Mouse (Mus musculus): ENCODE results near the gene Ptpn6. TPM values are rescaled to one million over a fixed set of nuclear protein-coding genes. Genes with fewer than 3 reads are reported as not detected.

Gene Ptpn6
- polyA plus RNA-seq, 2 experiments from 2014 or later = 138 to 144 TPM

GRCm38 (mm10) chr6:124724472-124724871, 14.0 kb downstream of the Ptpn6 start:
- ATAC-seq = no peak

- ATAC-seq = peak; percentile 72
These were observed 15.0 kb downstream of the Ptpn6 start for GRCm38 (mm10) chr6:124723541-124723940.

- ATAC-seq = peak; percentile 30
These were observed 15.5 kb downstream of the Ptpn6 start for GRCm38 (mm10) chr6:124722876-124723473.

DNA sequence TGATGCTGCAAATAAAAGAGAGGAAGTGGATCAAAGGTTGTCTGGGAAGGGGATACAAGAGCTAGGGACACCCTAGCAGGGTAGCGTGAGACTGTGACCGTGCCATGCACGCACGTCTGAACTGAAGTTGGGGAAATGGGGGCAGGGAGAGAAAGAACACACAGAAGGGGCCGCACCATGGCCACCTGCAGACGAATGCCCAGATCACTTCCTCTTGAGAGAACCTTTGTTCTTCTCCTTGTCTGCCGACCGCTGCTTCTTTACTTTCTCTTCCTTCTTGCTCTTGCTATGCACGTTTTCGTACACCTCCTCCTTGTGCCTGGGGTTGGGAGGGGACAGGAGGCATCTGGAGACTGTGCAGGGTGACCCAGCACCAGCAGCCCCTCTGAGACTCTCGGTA, 17.6 kb downstream of the Ptpn6 start:
- ATAC-seq = peak; percentile 19

DNA sequence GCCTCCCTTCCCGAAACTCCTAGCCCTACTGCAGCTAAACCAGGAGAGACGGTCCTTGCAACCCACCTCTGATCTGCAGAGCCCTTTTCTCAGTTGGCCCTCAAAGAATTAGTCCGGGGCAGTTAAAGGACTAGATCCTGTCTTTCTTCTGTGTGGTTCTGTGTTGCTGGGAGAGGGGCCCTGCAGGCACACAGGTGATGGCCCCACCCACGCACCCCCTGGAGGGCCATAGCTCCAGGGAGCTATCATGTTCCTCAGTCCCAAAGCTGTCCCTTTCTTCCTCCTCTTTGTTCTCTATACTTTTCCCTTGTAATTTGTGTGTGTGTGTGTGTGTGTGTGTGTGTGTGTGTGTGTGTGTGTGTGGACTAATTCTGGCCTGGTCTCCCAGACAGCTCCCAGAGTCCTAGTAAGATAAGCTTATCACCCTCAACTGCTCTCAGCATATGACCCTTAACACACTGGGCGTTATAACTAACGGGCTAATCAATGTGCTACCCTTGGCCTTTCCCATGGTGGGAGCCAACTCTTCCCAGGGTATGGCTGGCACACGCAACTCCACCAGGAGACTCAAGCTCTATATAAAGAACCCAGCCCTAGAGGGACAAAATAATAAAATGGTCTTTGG, 19.0 kb downstream of the Ptpn6 start:
- ATAC-seq = no peak

- ATAC-seq = no peak
These were observed 19.8 kb downstream of the Ptpn6 start for GRCm38 (mm10) chr6:124718703-124719102.

DNA sequence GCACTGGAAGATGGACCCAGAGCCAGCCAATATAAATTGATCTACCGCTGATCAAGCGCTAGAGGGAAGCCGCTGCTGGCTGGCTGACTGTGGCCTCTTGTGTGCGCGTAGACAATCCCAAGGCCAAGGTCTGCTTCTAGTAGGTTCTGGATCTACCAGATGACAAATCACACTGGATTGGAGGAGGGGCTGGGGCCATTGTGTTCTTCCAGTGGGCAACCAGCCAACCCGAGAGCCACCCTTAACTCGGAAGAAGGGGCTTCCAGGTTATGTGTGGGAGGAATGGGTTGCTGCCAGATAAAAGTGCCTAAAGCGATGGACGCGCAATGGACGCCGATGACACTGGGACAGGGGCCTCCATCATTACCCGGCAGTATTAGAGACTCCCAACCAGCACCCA, 20.5 kb downstream of the Ptpn6 start:
- no peak for ATAC-seq

GRCm38 (mm10) chr6:124716864-124717490, 21.5 kb downstream of the Ptpn6 start:
- ATAC-seq = no peak

GRCm38 (mm10) chr6:124712918-124713317, 25.6 kb downstream of the Ptpn6 start:
- no peak for ATAC-seq

DNA sequence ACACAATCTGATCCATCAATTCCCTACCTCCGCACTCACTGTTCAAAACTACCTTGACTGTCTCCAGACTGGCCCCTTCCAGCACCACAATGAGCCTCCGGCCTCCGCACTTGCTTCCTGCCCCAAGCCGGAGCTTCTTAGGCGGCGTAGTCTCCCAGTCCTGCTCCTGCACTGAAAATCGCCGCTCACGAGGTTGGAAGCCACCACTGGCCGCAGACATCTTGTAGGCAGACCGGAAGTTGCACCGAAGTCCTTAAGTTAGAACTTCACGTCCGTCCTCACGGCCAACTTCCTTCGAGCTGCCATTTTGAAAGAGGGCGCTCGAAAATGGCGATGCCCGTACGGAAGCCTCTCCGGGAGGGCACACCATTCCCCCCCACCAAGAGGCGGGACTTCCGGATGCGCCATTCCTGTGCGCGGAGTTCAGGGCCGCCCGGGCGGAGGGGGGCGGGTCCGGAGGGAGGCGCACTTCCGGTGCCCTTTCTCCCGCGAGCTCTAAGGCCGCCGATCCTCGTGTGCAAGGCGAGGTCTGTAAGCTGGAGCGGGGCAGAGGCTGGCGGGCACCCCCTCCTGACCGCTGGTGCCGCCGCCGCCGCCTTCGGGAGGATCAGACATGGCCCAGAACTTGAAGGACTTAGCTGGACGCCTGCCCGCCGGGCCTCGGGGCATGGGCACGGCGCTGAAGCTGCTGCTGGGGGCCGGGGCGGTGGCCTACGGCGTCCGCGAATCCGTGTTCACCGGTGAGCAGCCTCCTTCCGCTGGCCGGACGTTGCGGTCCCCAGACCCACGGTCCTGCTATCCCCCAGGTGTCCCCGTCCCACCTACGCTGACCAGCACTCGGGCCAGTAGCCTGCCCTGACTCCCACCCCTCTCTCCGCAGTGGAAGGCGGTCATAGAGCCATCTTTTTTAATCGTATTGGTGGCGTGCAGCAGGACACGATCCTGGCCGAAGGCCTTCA, 26.4 kb downstream of the Ptpn6 start, which contains the start of the genes Emg1 and Phb2:
TSS of gene Emg1 (minus strand) at position 355 of the 959 bp plus-strand sequence.
TSS of gene Phb2 (plus strand) at position 513 of the 959 bp plus-strand sequence.
- peak; percentile 97 for ATAC-seq

GRCm38 (mm10) chr6:124708289-124708889, 30.1 kb downstream of the Ptpn6 start:
- no peak for ATAC-seq

DNA sequence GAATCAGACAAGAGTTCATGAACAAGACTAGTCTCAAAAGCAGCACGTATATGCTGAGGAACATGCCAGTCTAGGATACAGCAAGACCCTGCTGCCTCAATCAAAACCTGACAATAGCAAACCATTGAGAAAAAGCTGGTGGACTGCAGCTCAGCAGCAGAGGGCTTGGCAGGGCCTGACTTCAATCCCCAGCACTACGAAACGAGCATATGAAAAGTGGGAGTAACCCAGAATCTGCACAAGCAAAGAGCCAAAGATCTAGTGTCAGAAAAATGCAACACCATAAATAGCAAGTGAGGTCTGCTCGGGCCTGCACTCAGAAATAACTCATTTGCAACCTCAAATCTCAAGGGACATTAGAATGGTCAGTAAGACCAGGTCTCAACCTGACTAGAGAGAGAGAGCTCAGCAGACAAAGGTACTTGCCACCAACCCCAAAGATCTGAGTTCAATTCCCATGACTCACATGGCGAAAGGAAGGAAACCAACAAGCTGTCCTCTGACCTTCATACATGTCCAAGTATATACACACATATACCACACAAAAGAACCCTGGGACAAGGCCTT, 32.4 kb downstream of the Ptpn6 start:
- no peak for ATAC-seq

- no peak for ATAC-seq
These were observed 34.1 kb downstream of the Ptpn6 start for GRCm38 (mm10) chr6:124704417-124704816.

GRCm38 (mm10) chr6:124703789-124704188, 34.7 kb downstream of the Ptpn6 start:
- ATAC-seq = no peak

GRCm38 (mm10) chr6:124702784-124703103, 35.8 kb downstream of the Ptpn6 start:
- ATAC-seq = peak; percentile 95

- no peak for ATAC-seq
These were observed 36.3 kb downstream of the Ptpn6 start for GRCm38 (mm10) chr6:124702102-124702783.

- no peak for ATAC-seq
These were observed 37.2 kb downstream of the Ptpn6 start for GRCm38 (mm10) chr6:124701338-124701737.

DNA sequence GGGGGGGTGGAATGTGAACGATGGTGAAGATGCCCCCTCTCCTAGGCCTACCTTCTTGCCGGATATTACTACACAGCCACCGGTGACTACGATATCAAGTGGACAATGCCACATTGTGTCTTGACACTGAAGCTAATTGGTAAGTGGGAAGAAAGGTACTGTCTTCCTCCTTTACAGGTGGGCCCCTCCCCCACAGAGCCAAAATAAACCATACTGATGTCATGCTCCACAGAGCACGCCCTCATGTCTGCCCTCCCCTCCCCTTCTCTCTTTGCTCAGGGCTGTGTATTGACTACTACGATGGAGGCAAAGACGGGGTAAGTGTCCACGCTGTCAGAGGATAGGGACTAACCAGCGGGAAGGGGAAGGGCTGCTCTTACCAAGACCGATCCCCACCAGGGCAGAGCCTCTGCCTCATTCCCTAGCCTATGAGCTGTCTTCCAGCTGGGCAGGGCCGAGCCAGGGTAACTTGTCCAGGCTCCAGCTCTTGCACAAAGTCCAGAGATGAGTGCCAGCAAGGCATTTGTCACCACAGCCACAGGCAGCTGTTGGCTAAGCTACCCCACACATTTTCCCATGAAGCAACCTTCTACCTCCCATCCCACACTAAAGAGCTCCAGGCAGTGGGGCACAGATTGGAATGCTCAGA, 38.4 kb downstream of the Ptpn6 start:
- ATAC-seq = no peak

DNA sequence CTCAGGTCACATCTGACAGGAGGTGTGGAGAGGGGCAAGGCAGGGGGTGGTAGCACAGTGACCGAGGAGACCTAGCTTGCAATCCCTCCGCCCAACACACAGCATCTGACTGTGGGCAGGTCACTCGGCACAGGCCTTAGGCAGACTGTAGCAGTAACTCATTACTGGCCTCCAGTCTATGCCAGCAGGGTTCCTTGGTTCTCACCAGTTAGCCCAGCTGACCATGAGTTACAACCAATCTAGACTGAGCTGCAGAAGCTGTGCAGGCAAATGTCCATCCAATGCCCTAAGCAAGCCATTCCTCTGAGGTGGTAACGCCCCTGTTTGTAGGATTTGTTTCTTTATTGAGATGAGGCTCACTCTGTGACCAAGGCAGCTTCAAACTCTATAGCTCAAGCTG, 39.1 kb downstream of the Ptpn6 start:
- no peak for ATAC-seq

DNA sequence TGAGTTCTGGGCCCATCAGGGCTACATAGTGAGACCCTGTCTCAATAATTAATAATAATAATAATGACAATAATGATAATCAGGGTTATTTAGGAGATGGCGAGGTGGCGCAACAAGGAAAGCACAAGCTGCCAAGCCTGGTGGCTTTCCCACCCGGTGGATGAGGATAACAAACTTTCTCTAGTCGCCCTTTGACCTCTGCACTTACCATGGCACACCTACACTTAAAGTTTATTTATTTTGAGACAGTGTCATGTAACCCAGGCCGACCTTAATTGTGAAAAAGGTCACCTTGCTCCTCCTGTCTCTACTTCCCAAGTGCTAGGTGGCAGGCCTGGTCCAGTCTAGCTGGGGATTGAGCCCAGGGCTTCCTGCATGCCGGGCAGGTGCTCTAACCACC, 39.8 kb downstream of the Ptpn6 start:
- ATAC-seq = no peak
